Mouse (Mus musculus) G1E (cell line): ENCODE results near the gene Zfp148. TPM values are rescaled to one million over a fixed set of nuclear protein-coding genes. Genes with fewer than 3 reads are reported as not detected.

ENCODE experiments used
- ATAC-seq: 2 replicates; pipeline ENCODE4 v1.8.0; 2016; ENCODE audit warnings: mild to moderate bottlenecking; ENCODE audit not compliant: insufficient number of reproducible peaks, poor library complexity, low FRiP score, severe bottlenecking; ENCODE audit errors: extremely low read depth
- DNase-seq: peaks from one replicate; pipeline ENCODE4 v3.0.0; 2012; ENCODE audit warnings: low spot score
- H3K27me3 ChIP-seq: 2 replicates; pipeline ENCODE4 v1.6.1; 2012; ENCODE audit warnings: mild to moderate bottlenecking, low read length, inconsistent platforms; ENCODE audit not compliant: insufficient read depth
- H3K36me3 ChIP-seq: replicated peaks from 2 replicates; pipeline ENCODE3; 2012; ENCODE audit warnings: mild to moderate bottlenecking, inconsistent platforms
- H3K4me1 ChIP-seq: 2 replicates; pipeline ENCODE4 v1.6.1; 2012; ENCODE audit warnings: low read depth, low read length, inconsistent platforms, mixed read lengths; ENCODE audit not compliant: insufficient read depth
- H3K4me3 ChIP-seq: 2 replicates; pipeline ENCODE4 v1.5.1; 2012; ENCODE audit warnings: low read depth, mild to moderate bottlenecking, inconsistent platforms, low read length, moderate library complexity, mixed read lengths
- H3K9me3 ChIP-seq: replicated peaks from 2 replicates; pipeline ENCODE4 v1.6.1; 2012; ENCODE audit warnings: inconsistent platforms
- CTCF ChIP-seq: IDR thresholded peaks from 2 replicates; pipeline ENCODE4 v1.5.1; 2012; ENCODE audit warnings: low read depth, low read length, inconsistent platforms, mixed read lengths
- GATA1 ChIP-seq: IDR thresholded peaks from 2 replicates; pipeline ENCODE4 v1.6.1; 2012; ENCODE audit warnings: borderline replicate concordance, low read length, inconsistent platforms, mixed read lengths
- GATA2 ChIP-seq: IDR thresholded peaks from 2 replicates; pipeline ENCODE4 v1.6.1; 2012; ENCODE audit warnings: low read depth, low read length, inconsistent platforms, borderline replicate concordance
- POLR2AphosphoS5 ChIP-seq: IDR thresholded peaks from 2 replicates; pipeline ENCODE4 v1.6.1; 2012; ENCODE audit warnings: low read depth, low read length, inconsistent platforms; ENCODE audit not compliant: insufficient replicate concordance
- TAL1 ChIP-seq: conservative IDR thresholded peaks from 2 replicates; pipeline ENCODE4 v1.6.1; 2012; ENCODE audit warnings: low read depth, low read length, inconsistent platforms, mixed read lengths
- polyA plus RNA-seq: library from polyadenylated mRNA; stranded (reverse); fragments of >175 nt; gene quantifications from 2 replicates; pipeline ENCODE4 v1.2.3, GENCODE M21; 2012
- total RNA-seq, 2 experiments: library from RNA; stranded (forward) in 1 of 2; stranded (reverse) in 1 of 2; fragments of 200-1000 nt in 1 of 2; fragments of >200 nt in 1 of 2; fragmentation: Nextera tagmentation in 1 of 2; gene quantifications; 2 replicates each; pipeline ENCODE4 v1.2.3; 2014 to 2017

The Zfp148 gene
- total and polyA plus RNA-seq, 3 experiments, result 5.7 to 97.8 (median 26.8) TPM

- ATAC-seq (no peak), DNase-seq (no peak)
- Histone ChIP-seq H3K9me3 (no peaks in the 10 kb centered on the region), H3K4me1 (no peaks in the 10 kb centered on the region), H3K27me3 (no peaks in the 10 kb centered on the region), H3K36me3 (peaks cover 75% of the 10 kb centered on the region), H3K4me3 (no peak overlapping the region)
- no peak for TF ChIP-seq CTCF
- no peak for TF ChIP-seq TAL1
- TF ChIP-seq GATA2, result no peak
- no peak for TF ChIP-seq POLR2AphosphoS5
- TF ChIP-seq GATA1, result no peak
Measured at GRCm38 (mm10) chr16:33461416-33461815, 80.8 kb downstream of the Zfp148 start.

DNA sequence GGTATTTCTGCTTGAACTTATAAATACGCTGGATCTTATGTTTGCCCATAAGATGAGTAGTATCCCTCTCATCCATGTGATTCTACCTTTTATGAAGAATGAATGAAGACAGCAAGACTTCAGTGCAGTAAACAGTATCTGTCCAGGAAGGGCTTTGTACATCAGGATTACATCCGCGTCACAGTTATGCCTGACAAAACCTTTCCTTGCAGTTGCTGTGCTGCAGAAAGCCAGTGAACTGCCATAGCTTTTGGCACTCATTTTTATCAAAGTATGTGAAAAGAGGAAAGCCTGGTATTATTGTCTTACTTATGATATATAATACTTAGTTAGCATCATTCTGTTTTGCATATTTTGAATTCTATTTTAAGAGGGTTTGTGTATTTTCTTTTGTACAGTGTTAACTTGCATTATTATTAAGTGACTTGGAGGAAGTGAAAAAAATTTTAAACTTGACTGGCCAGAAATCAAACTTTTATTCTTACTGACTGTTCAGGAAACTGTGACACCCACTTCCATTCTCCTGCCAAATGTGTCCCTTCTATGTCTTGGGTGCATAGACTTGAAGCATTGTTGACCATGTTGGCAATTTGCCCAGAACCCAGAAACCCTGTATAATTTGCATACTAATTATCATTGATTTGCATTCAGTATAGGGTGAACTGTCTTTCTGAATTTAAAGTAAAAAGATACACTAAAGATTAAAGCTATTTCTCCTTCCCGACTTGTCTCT is 84.0 kb downstream of the Zfp148 start:
- TF ChIP-seq GATA2, result no peak
- Histone ChIP-seq H3K27me3 (no peaks in the 10 kb centered on the region), H3K36me3 (peaks cover 70% of the 10 kb centered on the region), H3K4me3 (no peak overlapping the region), H3K4me1 (0 out of 2 replicates have a peak, but pooled peaks cover 2% of the 10 kb centered on the region), H3K9me3 (no peaks in the 10 kb centered on the region)
- DNase-seq, result no peak
- no peak for ATAC-seq

GRCm38 (mm10) chr16:33465242-33465614 is 84.6 kb downstream of the Zfp148 start:
- H3K9me3 ChIP-seq, result no peaks in the 10 kb centered on the region
- 0 out of 2 replicates have a peak, but pooled peaks cover 2% of the 10 kb centered on the region for H3K4me1 ChIP-seq
- H3K27me3 ChIP-seq, result no peaks in the 10 kb centered on the region
- peaks cover 69% of the 10 kb centered on the region for H3K36me3 ChIP-seq
- H3K4me3 ChIP-seq, result no peak overlapping the region
- ATAC-seq, result no peak
- no peak for DNase-seq
- TF ChIP-seq GATA2 (no peak), TAL1 (no peak), GATA1 (no peak), CTCF (no peak), POLR2AphosphoS5 (no peak)

GRCm38 (mm10) chr16:33467451-33467850 is 86.8 kb downstream of the Zfp148 start:
- Histone ChIP-seq H3K4me1 (0 out of 2 replicates have a peak, but pooled peaks cover 2% of the 10 kb centered on the region), H3K36me3 (peaks cover 71% of the 10 kb centered on the region), H3K27me3 (no peaks in the 10 kb centered on the region), H3K4me3 (no peak overlapping the region), H3K9me3 (no peaks in the 10 kb centered on the region)
- no peak for TF ChIP-seq POLR2AphosphoS5
- no peak for TF ChIP-seq GATA2
- no peak for TF ChIP-seq CTCF
- no peak for TF ChIP-seq TAL1
- ATAC-seq, result no peak
- no peak for DNase-seq

- TF ChIP-seq TAL1 (no peak), POLR2AphosphoS5 (no peak), CTCF (no peak), GATA2 (no peak), GATA1 (no peak)
- Histone ChIP-seq H3K4me1 (peaks cover 7% of the 10 kb centered on the region; the same call in 1 of the 2 replicates), H3K9me3 (no peaks in the 10 kb centered on the region), H3K36me3 (peaks cover 65% of the 10 kb centered on the region), H3K27me3 (no peaks in the 10 kb centered on the region), H3K4me3 (no peak overlapping the region)
- ATAC-seq (no peak), DNase-seq (no peak)
Measured at GRCm38 (mm10) chr16:33469973-33470372, 89.3 kb downstream of the Zfp148 start.

DNA sequence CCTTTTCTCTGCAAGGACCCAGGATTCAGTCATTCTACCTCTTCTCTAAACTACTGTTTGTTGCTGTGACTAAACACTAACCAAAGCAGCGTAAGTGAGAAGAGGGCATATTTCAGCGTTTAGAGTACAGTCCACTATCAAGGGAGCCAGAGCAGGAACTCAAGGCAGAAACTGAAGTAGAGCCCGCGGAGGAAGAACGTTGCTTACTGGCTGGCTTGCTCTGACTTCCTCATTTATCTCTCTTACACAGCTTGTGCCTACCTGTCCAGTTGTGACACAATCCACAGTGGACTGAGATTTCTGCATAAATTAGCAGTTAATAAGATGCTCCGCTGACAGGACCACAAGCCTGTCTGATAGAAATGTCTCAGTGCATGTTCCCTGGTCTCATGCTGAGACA is 93.7 kb downstream of the Zfp148 start:
- DNase-seq (no peak), ATAC-seq (no peak)
- no peak for TF ChIP-seq TAL1
- no peak for TF ChIP-seq GATA2
- Histone ChIP-seq H3K4me3 (no peak overlapping the region), H3K27me3 (no peaks in the 10 kb centered on the region), H3K4me1 (peaks cover 4% of the 10 kb centered on the region; the same call in 1 of the 2 replicates), H3K9me3 (no peaks in the 10 kb centered on the region), H3K36me3 (peaks cover 68% of the 10 kb centered on the region)
